Mouse (Mus musculus): ENCODE measurements around the gene Ddr2. TPM values are rescaled to one million over a fixed set of nuclear protein-coding genes. Genes with fewer than 3 reads are reported as not detected.

The Ddr2 gene
- total and polyA plus RNA-seq, 2 experiments from 2014 or later, result 8.2 to 9.7 TPM

DNA sequence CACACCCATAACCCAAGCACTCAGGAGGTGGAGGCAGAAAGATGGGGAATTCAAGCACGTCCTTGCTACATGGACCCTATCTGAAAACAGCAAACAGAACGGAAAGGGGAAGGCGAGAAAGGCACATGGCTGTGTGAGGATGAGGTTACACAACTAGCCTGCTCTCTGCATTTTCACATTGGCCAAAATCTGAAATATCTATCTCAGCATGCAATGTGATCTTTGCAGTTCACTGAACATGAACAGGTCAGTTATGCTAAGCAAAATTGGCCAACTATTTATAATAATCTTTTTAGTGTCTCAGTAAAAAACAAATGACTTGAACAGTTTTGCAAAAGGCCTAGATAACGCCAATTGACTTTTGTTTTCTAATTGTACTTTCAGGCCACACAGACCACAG lies 39.2 kb upstream of the Ddr2 start:
- DNase-seq, result no peak
- Histone ChIP-seq H3K9ac (no peak overlapping the region), H3K9me3 (ENCODE audit: low read length) (no peaks in the 10 kb centered on the region), H3K4me2 (ENCODE audit: low read depth) (no peak overlapping the region), H3K27me3 (ENCODE audit: insufficient read depth, low read length) (no peaks in the 10 kb centered on the region), H3K4me1 (ENCODE audit: insufficient read depth) (no peaks in the 10 kb centered on the region), H3K36me3 (ENCODE audit: insufficient read depth) (peaks cover 24% of the 10 kb centered on the region), H3K4me3 (ENCODE audit: low read depth, low read length) (no peak overlapping the region), H3K27ac (ENCODE audit: low read depth, low read length) (no peak overlapping the region)
- no peak for TF ChIP-seq CTCF (IDR thresholded peaks at IDR 0.05; ENCODE audit: low read depth)
- ATAC-seq, result no peak
- 89% methylated on average over 4 of the region's 4 CpGs for WGBS

DNA sequence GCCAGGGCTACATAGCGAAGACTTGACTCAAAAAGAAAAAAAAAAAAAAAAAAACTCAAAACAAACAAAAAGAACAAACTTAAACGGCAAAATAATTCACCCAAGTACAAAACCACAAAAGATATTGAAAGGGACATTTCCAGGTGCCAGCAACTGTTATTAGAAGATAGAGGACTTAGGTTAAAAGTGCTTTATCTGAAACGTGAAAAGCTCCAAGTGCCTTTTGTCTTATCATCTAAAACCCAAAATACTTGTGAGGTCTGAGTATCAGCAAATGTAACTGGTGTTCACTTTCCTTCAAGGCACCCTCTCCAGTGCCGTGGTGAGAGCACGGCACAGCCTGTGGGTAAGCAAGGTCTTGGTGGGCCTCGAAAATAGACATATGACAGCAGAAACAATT lies 38.0 kb upstream of the Ddr2 start:
- ATAC-seq, result no peak
- no peak for DNase-seq

DNA sequence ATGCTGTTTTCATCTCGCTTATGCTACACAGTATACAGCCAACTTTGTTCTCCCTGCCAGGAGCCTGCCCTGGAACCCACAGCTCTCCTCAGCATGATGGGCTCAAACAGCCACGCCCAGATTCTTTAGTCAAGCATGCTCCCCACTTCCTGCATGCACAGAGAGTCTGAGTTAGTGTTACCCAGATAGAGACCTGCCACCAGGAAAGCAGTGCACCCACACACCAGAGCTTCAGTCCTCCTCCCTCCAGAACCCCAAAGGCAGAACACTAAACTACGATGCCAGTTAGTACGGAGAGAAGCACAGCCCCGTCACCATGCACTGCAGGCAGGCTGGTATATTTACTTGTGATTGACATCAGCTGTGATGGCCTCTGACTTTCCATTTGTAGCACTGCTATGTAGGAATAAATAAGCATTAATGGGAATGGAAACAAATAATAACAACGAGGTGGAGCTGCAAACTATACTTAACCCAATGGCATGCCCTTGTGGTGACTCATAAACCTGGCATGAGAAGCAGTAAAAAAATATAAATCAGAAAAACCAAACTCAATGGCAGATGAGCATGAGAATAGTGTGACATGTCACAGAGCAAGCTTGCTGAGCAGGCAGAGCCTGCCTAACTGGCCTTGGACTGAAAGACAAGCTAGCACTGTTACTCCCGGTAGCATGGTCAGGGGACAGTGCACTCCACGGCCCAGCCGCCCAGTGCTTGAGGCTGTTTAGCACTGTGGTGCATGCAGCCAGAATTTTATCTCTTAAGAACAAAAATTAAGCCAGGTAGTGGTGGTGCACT lies 37.3 kb upstream of the Ddr2 start:
- no peak overlapping the region for H3K4me3 ChIP-seq (ENCODE audit: low read depth, low read length)
- TF ChIP-seq CTCF (IDR thresholded peaks at IDR 0.05; ENCODE audit: low read depth), result no peak
- H3K27me3 ChIP-seq (ENCODE audit: insufficient read depth, low read length), result no peaks in the 10 kb centered on the region
- no peak for ATAC-seq
- H3K4me1 ChIP-seq (ENCODE audit: insufficient read depth), result no peaks in the 10 kb centered on the region
- no peak for DNase-seq
- H3K9ac ChIP-seq, result no peak overlapping the region
- 83% methylated on average over 9 of the region's 9 CpGs for WGBS
- no peak overlapping the region for H3K27ac ChIP-seq (ENCODE audit: low read depth, low read length)
- no peak overlapping the region for H3K4me2 ChIP-seq (ENCODE audit: low read depth)
- peaks cover 34% of the 10 kb centered on the region for H3K36me3 ChIP-seq (ENCODE audit: insufficient read depth)
- H3K9me3 ChIP-seq (ENCODE audit: low read length), result no peaks in the 10 kb centered on the region

More for the DNA sequence above, 38.0 kb upstream of the Ddr2 start:
- H3K4me1 ChIP-seq (ENCODE audit: insufficient read depth), result no peaks in the 10 kb centered on the region
- peaks cover 29% of the 10 kb centered on the region for H3K36me3 ChIP-seq (ENCODE audit: insufficient read depth)
- H3K4me2 ChIP-seq (ENCODE audit: low read depth), result no peak overlapping the region
- H3K27ac ChIP-seq (ENCODE audit: low read depth, low read length), result no peak overlapping the region
- no peak overlapping the region for H3K9ac ChIP-seq
- H3K27me3 ChIP-seq (ENCODE audit: insufficient read depth, low read length), result no peaks in the 10 kb centered on the region
- H3K4me3 ChIP-seq (ENCODE audit: low read depth, low read length), result no peak overlapping the region
- TF ChIP-seq CTCF (IDR thresholded peaks at IDR 0.05; ENCODE audit: low read depth), result no peak
- H3K9me3 ChIP-seq (ENCODE audit: low read length), result no peaks in the 10 kb centered on the region
- 92% methylated on average over 6 of the region's 6 CpGs for WGBS

DNA sequence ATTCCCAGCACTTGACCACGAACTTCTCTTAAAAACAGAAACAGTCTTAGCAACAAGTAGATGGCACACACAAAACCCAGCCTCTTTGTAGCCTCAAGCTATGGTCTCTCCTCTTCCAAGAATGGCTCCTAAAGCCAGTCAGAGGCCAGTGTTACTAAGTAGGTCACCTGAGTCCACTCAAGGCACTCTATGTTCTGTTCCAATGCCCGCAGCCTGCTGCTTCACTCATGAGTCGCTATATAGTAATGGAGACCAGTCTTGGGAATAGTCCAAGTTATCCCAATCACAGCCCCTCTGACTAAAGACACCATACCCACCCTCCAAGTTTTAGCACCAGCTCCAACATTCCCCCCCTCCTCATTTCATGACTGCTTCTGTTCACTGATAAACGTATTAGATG lies 35.0 kb upstream of the Ddr2 start:
- no peak overlapping the region for H3K4me2 ChIP-seq (ENCODE audit: low read depth)
- DNase-seq (no peak), ATAC-seq (no peak)
- 93% methylated on average over 4 of the region's 4 CpGs for WGBS
- H3K9me3 ChIP-seq (ENCODE audit: low read length), result no peaks in the 10 kb centered on the region
- H3K27ac ChIP-seq (ENCODE audit: low read depth, low read length), result no peak overlapping the region
- H3K4me1 ChIP-seq (ENCODE audit: insufficient read depth), result no peaks in the 10 kb centered on the region
- TF ChIP-seq CTCF (IDR thresholded peaks at IDR 0.05; ENCODE audit: low read depth), result no peak
- no peak overlapping the region for H3K4me3 ChIP-seq (ENCODE audit: low read depth, low read length)
- no peaks in the 10 kb centered on the region for H3K27me3 ChIP-seq (ENCODE audit: insufficient read depth, low read length)
- peaks cover 41% of the 10 kb centered on the region for H3K36me3 ChIP-seq (ENCODE audit: insufficient read depth)
- H3K9ac ChIP-seq, result no peak overlapping the region

DNA sequence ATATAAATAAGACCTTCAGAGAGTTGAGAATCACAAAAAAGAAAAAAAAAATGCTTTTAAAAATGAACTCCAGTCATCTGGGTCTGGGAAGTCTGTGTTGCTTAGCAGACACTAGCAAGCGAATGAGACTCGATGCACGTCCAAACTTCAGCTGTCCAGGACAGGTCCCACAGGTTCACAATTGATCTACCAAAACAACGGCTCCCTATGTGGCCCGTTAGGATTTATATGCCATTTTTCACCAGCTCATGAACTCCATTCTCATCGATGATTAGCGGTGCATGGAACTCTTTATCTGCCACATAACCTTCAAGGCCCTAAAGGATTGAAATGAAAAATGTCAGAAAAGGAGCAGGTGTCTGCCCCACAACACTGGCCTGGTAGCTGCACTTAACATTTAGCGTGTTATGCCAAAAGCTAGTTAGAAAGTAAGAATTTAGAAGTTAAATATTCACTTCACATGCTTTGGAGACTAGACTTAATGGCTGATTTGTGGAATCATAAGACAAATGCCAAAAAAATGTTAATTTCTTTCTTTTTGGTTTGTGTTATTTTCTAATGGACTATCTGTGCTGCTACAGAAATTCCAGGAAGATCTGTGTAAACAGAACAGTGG lies 31.8 kb upstream of the Ddr2 start:
- Histone ChIP-seq H3K36me3 (ENCODE audit: insufficient read depth) (peaks cover 17% of the 10 kb centered on the region), H3K4me3 (ENCODE audit: low read depth, low read length) (no peak overlapping the region), H3K27ac (ENCODE audit: low read depth, low read length) (no peak overlapping the region), H3K9me3 (ENCODE audit: low read length) (no peaks in the 10 kb centered on the region), H3K9ac (no peak overlapping the region), H3K27me3 (ENCODE audit: insufficient read depth, low read length) (no peaks in the 10 kb centered on the region), H3K4me2 (ENCODE audit: low read depth) (no peak overlapping the region), H3K4me1 (ENCODE audit: insufficient read depth) (no peaks in the 10 kb centered on the region)
- DNase-seq (no peak), ATAC-seq (no peak)
- WGBS, result 81% methylated on average over 8 of the region's 8 CpGs
- TF ChIP-seq CTCF (IDR thresholded peaks at IDR 0.05; ENCODE audit: low read depth), result no peak

DNA sequence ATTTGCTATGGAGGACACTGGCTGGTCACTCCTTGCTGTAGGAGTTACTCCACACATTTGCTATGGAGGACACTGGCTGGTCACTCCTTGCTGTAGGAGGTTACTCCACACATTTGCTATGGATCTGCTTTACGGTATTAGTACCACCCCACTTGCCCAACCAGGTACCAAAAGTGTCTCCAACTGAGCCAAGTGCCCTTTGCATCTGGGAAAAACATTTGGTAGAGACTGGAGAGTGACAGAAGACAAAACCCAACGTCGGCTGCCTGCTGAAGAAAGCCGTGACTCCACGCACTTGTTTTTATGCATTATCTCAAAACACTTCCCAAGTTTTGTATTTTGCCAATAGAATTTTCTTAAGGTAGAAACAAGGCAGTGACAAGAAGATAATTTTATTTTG lies 31.1 kb upstream of the Ddr2 start:
- Histone ChIP-seq H3K36me3 (ENCODE audit: insufficient read depth) (peaks cover 17% of the 10 kb centered on the region), H3K9ac (no peak overlapping the region), H3K27ac (ENCODE audit: low read depth, low read length) (no peak overlapping the region), H3K27me3 (ENCODE audit: insufficient read depth, low read length) (no peaks in the 10 kb centered on the region), H3K4me1 (ENCODE audit: insufficient read depth) (no peaks in the 10 kb centered on the region), H3K9me3 (ENCODE audit: low read length) (no peaks in the 10 kb centered on the region), H3K4me3 (ENCODE audit: low read depth, low read length) (no peak overlapping the region), H3K4me2 (ENCODE audit: low read depth) (no peak overlapping the region)
- 95% methylated on average over 5 of the region's 5 CpGs for WGBS
- DNase-seq, result no peak
- no peak for ATAC-seq
- TF ChIP-seq CTCF (IDR thresholded peaks at IDR 0.05; ENCODE audit: low read depth), result no peak

DNA sequence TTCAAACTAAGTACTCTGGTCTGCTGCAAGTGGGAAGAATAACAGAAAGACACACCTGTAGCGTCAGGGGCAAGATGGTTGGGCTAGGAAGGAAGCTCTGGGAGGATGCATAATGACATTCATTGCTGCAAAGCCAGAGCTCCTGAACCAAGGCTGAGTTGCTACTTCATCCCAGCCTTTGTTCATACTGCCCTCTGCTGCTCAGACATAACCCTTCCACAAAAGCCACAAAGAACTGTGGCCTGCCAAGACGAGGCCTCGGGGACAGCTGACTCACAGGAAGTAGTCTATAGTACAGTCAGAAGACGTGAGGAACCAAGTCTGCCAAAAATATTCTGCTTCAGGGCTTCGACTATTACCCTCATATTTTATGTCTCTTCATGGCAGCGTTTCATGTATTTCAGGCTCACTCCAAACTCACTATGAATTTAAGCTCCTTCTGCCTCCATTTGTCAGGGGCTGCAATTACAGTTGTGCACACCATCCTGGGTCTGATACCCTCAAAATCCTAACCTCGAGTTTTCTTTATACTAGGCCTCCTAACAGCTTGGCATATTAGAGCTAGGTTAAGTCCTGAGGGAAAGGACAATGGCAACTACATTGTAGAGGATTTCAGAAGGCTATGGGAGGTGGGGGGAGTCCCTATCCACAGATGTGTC lies 25.9 kb upstream of the Ddr2 start:
- no peaks in the 10 kb centered on the region for H3K4me1 ChIP-seq (ENCODE audit: insufficient read depth)
- H3K9me3 ChIP-seq (ENCODE audit: low read length), result no peaks in the 10 kb centered on the region
- H3K4me2 ChIP-seq (ENCODE audit: low read depth), result no peak overlapping the region
- H3K9ac ChIP-seq, result no peak overlapping the region
- DNase-seq (peak; percentile 65), ATAC-seq (peak; percentile 85)
- 31% methylated on average over 7 of the region's 7 CpGs for WGBS
- H3K27me3 ChIP-seq (ENCODE audit: insufficient read depth, low read length), result no peaks in the 10 kb centered on the region
- peak; percentile 73 for TF ChIP-seq CTCF (IDR thresholded peaks at IDR 0.05; ENCODE audit: low read depth)
- H3K4me3 ChIP-seq (ENCODE audit: low read depth, low read length), result no peak overlapping the region
- H3K27ac ChIP-seq (ENCODE audit: low read depth, low read length), result no peak overlapping the region
- H3K36me3 ChIP-seq (ENCODE audit: insufficient read depth), result no peaks in the 10 kb centered on the region

Measured in forebrain, postnatal 0 days (tissue).